Mouse (Mus musculus): Measurements from ENCODE around the gene Lrch3. TPM values are rescaled to one million over a fixed set of nuclear protein-coding genes. Genes with fewer than 3 reads are reported as not detected.
"Not testable (repeated sequence)": the region's sequence is repeated elsewhere in the genome, so short reads cannot be mapped to it uniquely, and the experiment has no call there.

The Lrch3 gene
- total and polyA plus RNA-seq, 3 experiments: 9.9 to 77.1 (median 33.1) TPM

DNA sequence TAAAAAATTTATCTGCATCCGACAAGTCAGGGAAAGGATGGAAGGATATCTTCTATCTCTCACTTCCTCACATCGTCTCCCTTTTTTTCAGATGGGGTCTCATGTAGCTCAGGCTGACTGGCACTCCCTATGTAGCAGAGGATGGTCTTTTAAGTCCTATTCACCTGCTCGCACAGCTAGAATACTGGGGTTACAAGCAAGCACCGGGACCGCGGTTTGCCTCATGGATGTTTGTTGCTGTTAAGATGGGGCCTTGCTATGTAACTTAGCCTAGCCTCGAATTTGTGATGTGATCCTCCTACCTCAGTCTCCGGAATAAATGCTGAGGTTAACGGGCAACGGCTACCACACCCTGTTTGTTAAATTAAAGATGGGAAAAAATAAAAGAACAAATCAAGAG lies 141.8 kb downstream of the Lrch3 start:
- H3K36me3 ChIP-seq (replicated peaks): peaks cover 31% of the 10 kb centered on the region
- TF ChIP-seq TAL1 (conservative IDR thresholded peaks at IDR 0.05; ENCODE audit: low read depth, low read length) (no peak), POLR2AphosphoS5 (IDR thresholded peaks at IDR 0.05; ENCODE audit: insufficient replicate concordance, low read depth, low read length) (no peak), GATA2 (IDR thresholded peaks at IDR 0.05; ENCODE audit: borderline replicate concordance, low read depth, low read length) (no peak), CTCF (IDR thresholded peaks at IDR 0.05; ENCODE audit: low read depth, low read length) (no peak), GATA1 (IDR thresholded peaks at IDR 0.05; ENCODE audit: borderline replicate concordance, low read length) (no peak)
- DNase-seq (ENCODE audit: low spot score): no peak
- peaks cover 13% of the 10 kb centered on the region for H3K27me3 ChIP-seq (ENCODE audit: insufficient read depth, low read length)
- no peaks in the 10 kb centered on the region for H3K9me3 ChIP-seq (replicated peaks)
- ATAC-seq (ENCODE audit: extremely low read depth, insufficient number of reproducible peaks, low FRiP score, poor library complexity, severe bottlenecking): no peak
- peaks cover 35% of the 10 kb centered on the region for H3K4me1 ChIP-seq (ENCODE audit: insufficient read depth, low read depth, low read length)
- H3K4me3 ChIP-seq (ENCODE audit: low read depth, low read length): peak overlapping the region; percentile 95; the same call in 1 of the 2 replicates

DNA sequence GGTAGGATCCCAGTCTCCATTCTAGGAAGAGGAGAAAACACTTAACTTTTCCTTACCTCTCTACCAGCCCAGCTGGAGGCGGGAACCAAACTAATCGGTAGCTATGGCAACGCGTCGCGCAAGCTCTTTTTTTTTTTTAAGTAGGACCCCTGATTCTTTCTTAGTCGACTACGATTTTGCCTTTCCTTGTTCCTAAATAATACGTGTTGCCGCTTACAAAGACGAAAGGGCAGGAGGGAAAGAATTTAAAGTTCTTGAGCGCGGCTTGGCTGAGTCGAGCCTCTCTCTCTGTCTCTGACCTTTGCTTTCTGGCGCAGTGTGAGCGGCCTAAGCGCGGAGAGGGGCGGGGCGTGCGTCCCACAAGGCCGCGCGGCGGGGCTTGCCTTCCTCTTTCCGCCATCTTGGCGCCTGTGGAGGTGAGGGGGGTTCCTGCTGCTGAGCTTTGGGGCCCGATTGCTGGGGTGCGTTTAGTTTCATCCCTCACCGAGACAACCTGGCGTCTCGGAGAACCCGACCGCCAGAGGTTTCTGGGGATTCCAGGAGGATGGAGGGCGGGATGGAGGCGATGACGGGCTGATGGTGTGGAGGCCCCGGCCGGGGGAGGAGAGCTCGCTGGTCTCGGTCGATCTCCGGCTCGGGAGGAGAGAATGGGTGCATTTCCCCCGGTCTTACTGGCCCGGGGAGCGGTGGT lies 142.3 kb downstream of the Lrch3 start, which contains the start of the genes Iqcg and Rpl35a:
TSS of gene Iqcg (minus strand) at position 124 of the 691 bp plus-strand sequence.
TSS of gene Rpl35a (plus strand) at position 359 of the 691 bp plus-strand sequence.
- Histone ChIP-seq H3K4me3 (ENCODE audit: low read depth, low read length) (peak within 1 kb of the TSS; percentile 95), H3K27me3 (ENCODE audit: insufficient read depth, low read length) (peaks cover 13% of the 10 kb centered on the region), H3K9me3 (replicated peaks) (no peaks in the 10 kb centered on the region), H3K4me1 (ENCODE audit: insufficient read depth, low read depth, low read length) (peaks cover 40% of the 10 kb centered on the region), H3K36me3 (replicated peaks) (peaks cover 35% of the 10 kb centered on the region)
- peak; percentile 78 for ATAC-seq (ENCODE audit: extremely low read depth, insufficient number of reproducible peaks, low FRiP score, poor library complexity, severe bottlenecking)
- 0 out of 2 replicates have a peak, but pooled peaks have one; percentile 50 for TF ChIP-seq POLR2AphosphoS5 (IDR thresholded peaks at IDR 0.05; ENCODE audit: insufficient replicate concordance, low read depth, low read length)
- no peak for TF ChIP-seq GATA2 (IDR thresholded peaks at IDR 0.05; ENCODE audit: borderline replicate concordance, low read depth, low read length)
- peak; percentile 64 for DNase-seq (ENCODE audit: low spot score)

DNA sequence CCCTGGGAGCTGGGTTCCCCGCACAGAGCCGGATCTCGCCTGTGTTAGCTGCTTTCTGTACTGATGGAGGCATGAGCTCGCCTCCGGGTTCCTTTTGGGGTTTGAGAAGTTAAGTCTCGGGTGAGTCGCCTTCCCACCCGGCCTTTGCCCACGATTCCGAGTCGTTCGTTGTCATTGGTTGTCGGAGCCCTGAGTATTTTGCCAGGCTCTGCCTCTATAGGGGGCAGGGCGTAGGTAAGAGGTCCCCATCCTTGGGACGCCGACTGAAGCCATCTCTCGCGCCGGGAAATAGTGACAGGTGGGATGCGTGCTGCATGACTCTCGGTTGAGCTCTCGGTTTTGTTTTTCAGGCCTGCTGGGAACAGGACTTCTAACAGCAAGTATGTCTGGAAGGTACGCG lies 142.9 kb downstream of the Lrch3 start:
- TF ChIP-seq POLR2AphosphoS5 (IDR thresholded peaks at IDR 0.05; ENCODE audit: insufficient replicate concordance, low read depth, low read length): no peak
- no peak for TF ChIP-seq GATA2 (IDR thresholded peaks at IDR 0.05; ENCODE audit: borderline replicate concordance, low read depth, low read length)
- no peak for TF ChIP-seq GATA1 (IDR thresholded peaks at IDR 0.05; ENCODE audit: borderline replicate concordance, low read length)
- no peak for TF ChIP-seq TAL1 (conservative IDR thresholded peaks at IDR 0.05; ENCODE audit: low read depth, low read length)
- no peak for TF ChIP-seq CTCF (IDR thresholded peaks at IDR 0.05; ENCODE audit: low read depth, low read length)
- peaks cover 42% of the 10 kb centered on the region for H3K4me1 ChIP-seq (ENCODE audit: insufficient read depth, low read depth, low read length)
- DNase-seq (ENCODE audit: low spot score): peak; percentile 18
- peaks cover 13% of the 10 kb centered on the region for H3K27me3 ChIP-seq (ENCODE audit: insufficient read depth, low read length)
- peaks cover 35% of the 10 kb centered on the region for H3K36me3 ChIP-seq (replicated peaks)
- H3K4me3 ChIP-seq (ENCODE audit: low read depth, low read length): peak overlapping the region; percentile 95
- peak; percentile 12; the same call in 1 of the 2 replicates for ATAC-seq (ENCODE audit: extremely low read depth, insufficient number of reproducible peaks, low FRiP score, poor library complexity, severe bottlenecking)
- H3K9me3 ChIP-seq (replicated peaks): no peaks in the 10 kb centered on the region

DNA sequence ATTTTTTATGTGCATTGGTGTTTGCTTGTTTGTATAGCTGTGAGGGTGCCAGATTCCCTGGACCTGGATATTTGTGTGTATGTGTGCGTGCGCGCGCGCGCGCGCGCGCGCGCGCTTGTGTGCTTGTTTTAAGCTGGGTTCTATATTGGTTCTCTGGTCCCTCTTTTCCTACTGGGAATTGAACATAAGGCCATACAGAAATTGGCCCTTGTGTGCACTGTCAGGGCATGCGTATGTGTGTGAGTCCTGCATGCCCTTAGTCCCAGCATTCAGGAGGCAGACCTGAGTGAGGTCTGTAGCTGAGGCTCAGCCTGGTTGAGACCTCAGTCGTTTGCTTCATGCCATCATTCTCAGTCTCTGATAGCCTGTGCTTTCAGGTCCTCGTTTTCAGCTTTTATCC lies 144.1 kb downstream of the Lrch3 start:
- no peak for TF ChIP-seq TAL1 (conservative IDR thresholded peaks at IDR 0.05; ENCODE audit: low read depth, low read length)
- TF ChIP-seq POLR2AphosphoS5 (IDR thresholded peaks at IDR 0.05; ENCODE audit: insufficient replicate concordance, low read depth, low read length): no peak
- no peak for TF ChIP-seq GATA2 (IDR thresholded peaks at IDR 0.05; ENCODE audit: borderline replicate concordance, low read depth, low read length)
- TF ChIP-seq GATA1 (IDR thresholded peaks at IDR 0.05; ENCODE audit: borderline replicate concordance, low read length): no peak
- TF ChIP-seq CTCF (IDR thresholded peaks at IDR 0.05; ENCODE audit: low read depth, low read length): no peak
- Histone ChIP-seq H3K9me3 (replicated peaks) (no peaks in the 10 kb centered on the region), H3K4me1 (ENCODE audit: insufficient read depth, low read depth, low read length) (peaks cover 53% of the 10 kb centered on the region), H3K36me3 (replicated peaks) (peaks cover 35% of the 10 kb centered on the region), H3K4me3 (ENCODE audit: low read depth, low read length) (peak overlapping the region; percentile 95), H3K27me3 (ENCODE audit: insufficient read depth, low read length) (peaks cover 7% of the 10 kb centered on the region)
- DNase-seq (ENCODE audit: low spot score) (no peak), ATAC-seq (ENCODE audit: extremely low read depth, insufficient number of reproducible peaks, low FRiP score, poor library complexity, severe bottlenecking) (no peak)

DNA sequence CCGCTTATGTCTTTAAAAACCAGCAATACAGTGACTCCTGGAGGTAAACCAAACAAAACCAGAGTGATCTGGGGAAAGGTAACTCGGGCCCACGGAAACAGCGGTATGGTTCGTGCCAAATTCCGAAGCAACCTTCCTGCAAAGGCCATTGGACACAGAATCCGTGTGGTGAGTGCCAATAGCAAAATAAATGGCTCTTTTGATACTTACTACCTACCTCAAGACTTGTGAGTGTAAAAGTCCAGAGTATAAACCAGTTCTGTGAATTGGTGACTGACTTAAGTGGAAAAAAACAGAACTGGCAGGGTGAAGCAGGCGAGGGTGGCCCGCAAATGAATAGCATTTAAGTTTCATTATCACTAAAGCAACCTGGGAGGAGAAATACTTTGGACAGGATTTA lies 144.8 kb downstream of the Lrch3 start:
- not testable (repeated sequence) for H3K9me3 ChIP-seq (replicated peaks); ATAC-seq (ENCODE audit: extremely low read depth, insufficient number of reproducible peaks, low FRiP score, poor library complexity, severe bottlenecking); H3K27me3 ChIP-seq (ENCODE audit: insufficient read depth, low read length); DNase-seq (ENCODE audit: low spot score)
- Histone ChIP-seq H3K4me3 (ENCODE audit: low read depth, low read length) (peak overlapping the region; percentile 95), H3K4me1 (ENCODE audit: insufficient read depth, low read depth, low read length) (peaks cover 58% of the 10 kb centered on the region), H3K36me3 (replicated peaks) (peaks cover 35% of the 10 kb centered on the region)

DNA sequence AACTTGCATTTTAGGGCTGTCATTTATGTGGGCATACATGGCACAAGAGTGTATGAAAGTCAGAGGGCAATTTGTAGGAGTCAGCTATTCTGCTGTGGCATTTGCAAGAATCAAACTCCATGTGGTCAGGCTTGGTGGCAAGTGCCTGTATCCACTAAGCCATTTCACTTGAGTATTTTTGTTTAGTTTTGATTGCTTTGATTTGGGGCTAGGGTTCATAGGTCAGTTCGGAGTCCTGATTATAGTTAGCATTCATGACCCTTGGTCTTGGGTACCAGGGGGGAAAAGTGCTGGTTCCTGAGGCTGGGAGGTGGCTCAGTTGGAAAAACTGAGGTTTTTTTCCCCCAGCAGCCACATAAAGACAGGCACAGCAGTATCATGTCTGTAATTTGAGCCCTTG lies 145.6 kb downstream of the Lrch3 start:
- Histone ChIP-seq H3K27me3 (ENCODE audit: insufficient read depth, low read length) (peaks cover under 1% of the 10 kb centered on the region; the same call in 1 of the 2 replicates), H3K4me3 (ENCODE audit: low read depth, low read length) (peak overlapping the region; percentile 95; the same call in 1 of the 2 replicates), H3K9me3 (replicated peaks) (no peaks in the 10 kb centered on the region), H3K36me3 (replicated peaks) (peaks cover 38% of the 10 kb centered on the region), H3K4me1 (ENCODE audit: insufficient read depth, low read depth, low read length) (peaks cover 62% of the 10 kb centered on the region)
- no peak for ATAC-seq (ENCODE audit: extremely low read depth, insufficient number of reproducible peaks, low FRiP score, poor library complexity, severe bottlenecking)
- DNase-seq (ENCODE audit: low spot score): no peak
- TF ChIP-seq GATA1 (IDR thresholded peaks at IDR 0.05; ENCODE audit: borderline replicate concordance, low read length) (no peak), TAL1 (conservative IDR thresholded peaks at IDR 0.05; ENCODE audit: low read depth, low read length) (no peak)
